In the genomic region with DNA sequence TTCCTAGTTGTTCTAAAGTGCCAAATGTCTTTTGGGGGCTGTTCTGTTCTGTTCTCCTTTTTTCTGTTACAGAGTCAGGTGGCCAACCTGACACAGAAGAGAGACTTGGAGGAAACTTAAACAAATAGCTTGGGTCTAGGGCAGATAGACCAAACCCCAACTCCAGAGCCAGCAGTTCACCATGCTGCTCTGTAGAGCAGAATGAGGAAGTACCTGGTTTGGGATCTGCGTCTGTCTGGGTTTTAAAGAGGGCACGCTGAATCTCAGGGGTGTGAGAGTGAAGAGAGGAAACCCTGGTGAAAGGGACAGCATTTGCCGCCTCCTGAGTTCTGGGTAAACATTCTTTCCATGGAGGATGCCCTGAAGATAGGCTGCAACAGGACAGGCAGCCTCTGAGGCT, we compare ENCODE assay signal across 14 mouse cellular contexts.
DNase-seq lines count a peak whose midpoint lies in the region; ATAC-seq lines count a peak whose summit lies in the region.
"Had no signal": no experiment of that assay in that cellular context is flagged by ENCODE, and none has a peak within 500 bp of the region (broad histone marks: within the 10 kb centered on the region; RNA-seq: fewer than 3 reads in every experiment).

No protein-coding gene starts in this region.

- H3K9me3 ChIP-seq in midbrain, embryonic 13.5 days = no peaks in the 10 kb centered on the region
- no peaks in the 10 kb centered on the region for H3K9me3 ChIP-seq in midbrain, embryonic 10.5 days (replicated peaks)
- H3K9me3 ChIP-seq in hindbrain, embryonic 15.5 days = no peaks in the 10 kb centered on the region
- H3K9me3 ChIP-seq: liver, embryonic 12.5 days had no signal

- H3K4me2 ChIP-seq in midbrain, embryonic 13.5 days (replicated peaks) = no peak overlapping the region
- H3K4me2 ChIP-seq in hindbrain, embryonic 15.5 days = no peak overlapping the region
- H3K4me2 ChIP-seq: liver, embryonic 12.5 days had no signal

- peak overlapping the region; percentile 76 for H3K27ac ChIP-seq in midbrain, embryonic 13.5 days
- H3K27ac ChIP-seq in midbrain, embryonic 10.5 days (replicated peaks) = no peak overlapping the region
- H3K27ac ChIP-seq in hindbrain, embryonic 15.5 days (replicated peaks) = peak overlapping the region; percentile 52
- H3K27ac ChIP-seq: gastrocnemius, adult 2 months; liver, embryonic 12.5 days had no signal

- H3K36me3 ChIP-seq in midbrain, embryonic 13.5 days = peaks cover 16% of the 10 kb centered on the region; the same call in 1 of the 2 replicates
- no peaks in the 10 kb centered on the region for H3K36me3 ChIP-seq in midbrain, embryonic 10.5 days
- H3K36me3 ChIP-seq in hindbrain, embryonic 15.5 days = peaks cover 11% of the 10 kb centered on the region; the same call in 1 of the 2 replicates
- no peaks in the 10 kb centered on the region for H3K36me3 ChIP-seq in splenic B cell, adult 2 months (ENCODE audit: control insufficient read depth, insufficient read depth, low read length, poor library complexity, severe bottlenecking)
- H3K36me3 ChIP-seq: liver, embryonic 12.5 days had no signal

- H3K9ac ChIP-seq in midbrain, embryonic 13.5 days (replicated peaks) = no peak overlapping the region
- H3K9ac ChIP-seq in hindbrain, embryonic 15.5 days = no peak overlapping the region
- H3K9ac ChIP-seq: liver, embryonic 12.5 days had no signal

- H3K4me1 ChIP-seq in midbrain, embryonic 13.5 days (replicated peaks) = peaks cover 35% of the 10 kb centered on the region
- H3K4me1 ChIP-seq in midbrain, embryonic 10.5 days = peaks cover 7% of the 10 kb centered on the region
- peaks cover 17% of the 10 kb centered on the region for H3K4me1 ChIP-seq in hindbrain, embryonic 15.5 days (replicated peaks)
- H3K4me1 ChIP-seq: liver, embryonic 12.5 days had no signal

- no peaks in the 10 kb centered on the region for H3K27me3 ChIP-seq in midbrain, embryonic 13.5 days
- H3K27me3 ChIP-seq in midbrain, embryonic 10.5 days (ENCODE audit: low read depth, poor library complexity, severe bottlenecking) = no peaks in the 10 kb centered on the region
- no peaks in the 10 kb centered on the region for H3K27me3 ChIP-seq in hindbrain, embryonic 15.5 days
- no peaks in the 10 kb centered on the region for H3K27me3 ChIP-seq in splenic B cell, adult 2 months (ENCODE audit: control insufficient read depth, insufficient read depth, low read length, poor library complexity, severe bottlenecking)
- H3K27me3 ChIP-seq: liver, embryonic 12.5 days had no signal

- intact Hi-C loops in heart, postnatal 25 days (cut with DNase I) = no loop called here

- WGBS in midbrain, embryonic 13.5 days = 93% methylated on average over 3 of the region's 3 CpGs
- WGBS in midbrain, embryonic 10.5 days = 86% methylated on average over 3 of the region's 3 CpGs
- 85% methylated on average over 3 of the region's 3 CpGs for WGBS in hindbrain, embryonic 15.5 days

- no peak for ATAC-seq in midbrain, embryonic 13.5 days
- no peak for ATAC-seq in hindbrain, embryonic 15.5 days (ENCODE audit: low FRiP score, low read depth)
- ATAC-seq: liver, embryonic 12.5 days; lung, postnatal 0 days had no signal

- peak; percentile 66 for DNase-seq in heart, adult 11 months
- no peak for DNase-seq in heart, postnatal 25 days (ENCODE audit: low spot score)
- DNase-seq in midbrain, embryonic 10.5 days (ENCODE audit: low spot score) = no peak
- DNase-seq in splenic B cell, adult 2 months (ENCODE audit: low read depth, low spot score) = peak; percentile 58
- DNase-seq in thymus, postnatal 0 days (ENCODE audit: low spot score) = no peak
- DNase-seq in urinary bladder, postnatal 14 days (ENCODE audit: low spot score) = no peak
- DNase-seq: adrenal gland, postnatal 36 days; gastrocnemius, adult 2 months; heart, postnatal 36 days; right cerebral cortex, postnatal 4 days had no signal

- H3K4me3 ChIP-seq in midbrain, embryonic 13.5 days (replicated peaks) = no peak overlapping the region
- no peak overlapping the region for H3K4me3 ChIP-seq in midbrain, embryonic 10.5 days
- H3K4me3 ChIP-seq in hindbrain, embryonic 15.5 days = no peak overlapping the region
- H3K4me3 ChIP-seq: gastrocnemius, adult 2 months; liver, embryonic 12.5 days had no signal

Comparison
In these comparisons a context has a peak if more than half of its experiments do, and no peak if none do; other contexts are left out.
1. DNase-seq: peak in heart, adult 11 months (single experiment) and splenic B cell, adult 2 months (single experiment); none in heart, postnatal 25 days (single experiment), midbrain, embryonic 10.5 days (single experiment), thymus, postnatal 0 days (single experiment) and urinary bladder, postnatal 14 days (single experiment).